Mouse (Mus musculus) spleen, adult 2 months (tissue): Measurements from ENCODE around the gene Nol11. TPM values are rescaled to one million over a fixed set of nuclear protein-coding genes. Genes with fewer than 3 reads are reported as not detected.

Source experiments
- DNase-seq, 2 experiments: peaks; one replicate each; pipeline versions ENCODE4 v3.0.0 to v3.0.0-alpha.2; 2012 to 2021; ENCODE audit warnings: low spot score in 2 of 2, low read depth in 1 of 2
- H3K27ac ChIP-seq: fragments of 200-500 bp; 2 replicates; pipeline ENCODE4 v1.5.1; 2012; ENCODE audit warnings: low read length, inconsistent platforms; ENCODE audit not compliant: insufficient read depth
- H3K27me3 ChIP-seq: fragments of 200-500 bp; 2 replicates; pipeline ENCODE4 v1.6.1; 2012; ENCODE audit warnings: mild to moderate bottlenecking, moderate library complexity, low read length, inconsistent platforms; ENCODE audit not compliant: control insufficient read depth, insufficient read depth
- H3K36me3 ChIP-seq: fragments of 200-500 bp; 2 replicates; pipeline ENCODE4 v1.6.1; 2012; ENCODE audit warnings: mild to moderate bottlenecking, low read length, inconsistent platforms; ENCODE audit not compliant: control insufficient read depth, insufficient read depth
- H3K4me1 ChIP-seq: fragments of 200-500 bp; 2 replicates; pipeline ENCODE4 v1.6.1; 2011; ENCODE audit warnings: inconsistent platforms; ENCODE audit not compliant: control insufficient read depth, insufficient read depth, insufficient read length
- H3K4me3 ChIP-seq: fragments of 200-500 bp; 2 replicates; pipeline ENCODE4 v1.5.1; 2011; ENCODE audit warnings: mild to moderate bottlenecking, inconsistent platforms; ENCODE audit not compliant: insufficient read depth, insufficient read length; ENCODE audit errors: extremely low read depth
- CTCF ChIP-seq: fragments of 200-500 bp; IDR thresholded peaks from 2 replicates; pipeline ENCODE4 v1.5.1; 2011; ENCODE audit warnings: mild to moderate bottlenecking, inconsistent platforms; ENCODE audit not compliant: insufficient read depth, insufficient read length, insufficient replicate concordance; ENCODE audit errors: extremely low read depth
- POLR2A ChIP-seq: fragments of 200-500 bp; IDR thresholded peaks from 2 replicates; pipeline ENCODE4 v1.6.1; 2011; ENCODE audit warnings: low read depth, low read length, inconsistent platforms
- WGBS: fragments of 180-500 bp; shearing (Covaris S2); methylation state at CpG from one replicate; pipeline ENCODE4 v1.1.7; 2018; 5-methylcytosine and 5-hydroxymethylcytosine counted together
- polyA plus RNA-seq: library from polyadenylated mRNA; depleted of rRNA; stranded (reverse); fragments of >200 nt; gene quantifications from 2 replicates; pipeline ENCODE4 v1.2.3, GENCODE M21; 2012

The Nol11 gene
- polyA plus RNA-seq, 1 experiment: 4.7 TPM

DNA sequence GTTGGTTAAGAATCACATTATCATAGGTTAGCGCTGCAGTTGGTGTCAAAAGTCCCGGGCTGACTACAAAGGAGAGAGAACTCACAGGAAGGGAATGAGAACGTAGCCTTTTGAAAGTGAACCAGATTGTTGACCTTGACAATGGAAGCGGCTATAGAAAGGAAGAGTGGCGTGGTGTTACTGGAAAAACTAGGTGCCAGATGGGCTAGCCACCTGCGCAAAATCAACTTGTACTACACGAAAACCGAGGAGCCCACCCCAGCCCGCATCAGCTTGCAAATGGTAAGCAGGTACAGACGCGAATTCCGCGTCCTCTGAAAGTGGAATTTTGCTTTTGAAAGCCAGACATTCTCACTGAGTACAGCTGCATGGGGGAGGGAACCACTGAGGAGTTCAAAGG lies 20.6 kb upstream of the Nol11 start:
- Histone ChIP-seq H3K27ac (no peak overlapping the region), H3K36me3 (peaks cover 7% of the 10 kb centered on the region), H3K4me1 (no peaks in the 10 kb centered on the region), H3K27me3 (no peaks in the 10 kb centered on the region), H3K4me3 (no peak overlapping the region)
- no peak for TF ChIP-seq POLR2A
- 95% methylated on average over 13 of the region's 13 CpGs for WGBS
- no peak for DNase-seq

DNA sequence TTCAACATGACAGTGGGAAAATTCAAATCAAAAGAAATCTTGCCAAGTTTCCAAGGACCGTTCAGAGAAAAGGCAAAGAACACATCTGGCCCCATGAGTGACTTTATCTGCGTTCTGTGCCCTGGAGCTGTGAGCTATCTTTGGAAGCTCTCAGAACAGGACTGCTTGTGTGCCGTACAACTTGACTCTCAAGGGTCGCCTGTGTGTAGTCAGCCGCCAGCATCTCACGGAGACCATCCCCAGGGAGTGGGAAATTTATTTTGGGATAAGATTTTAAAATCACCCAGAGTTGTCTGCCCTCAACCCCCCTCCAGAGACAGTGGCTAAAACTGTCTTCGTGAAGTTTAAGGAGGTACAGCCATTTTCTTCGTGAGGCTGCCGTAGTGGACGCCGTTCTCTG lies 12.6 kb upstream of the Nol11 start:
- Histone ChIP-seq H3K36me3 (no peaks in the 10 kb centered on the region), H3K4me1 (no peaks in the 10 kb centered on the region), H3K27ac (no peak overlapping the region), H3K4me3 (no peak overlapping the region), H3K27me3 (no peaks in the 10 kb centered on the region)
- no peak for DNase-seq
- TF ChIP-seq CTCF (no peak), POLR2A (no peak)
- 89% methylated on average over 11 of the region's 11 CpGs for WGBS

- no peak overlapping the region for H3K4me3 ChIP-seq
- 77% methylated on average over 5 of the region's 5 CpGs for WGBS
Observed at GRCm38 (mm10) chr11:107199281-107199680, 10.1 kb upstream of the Nol11 start.

DNA sequence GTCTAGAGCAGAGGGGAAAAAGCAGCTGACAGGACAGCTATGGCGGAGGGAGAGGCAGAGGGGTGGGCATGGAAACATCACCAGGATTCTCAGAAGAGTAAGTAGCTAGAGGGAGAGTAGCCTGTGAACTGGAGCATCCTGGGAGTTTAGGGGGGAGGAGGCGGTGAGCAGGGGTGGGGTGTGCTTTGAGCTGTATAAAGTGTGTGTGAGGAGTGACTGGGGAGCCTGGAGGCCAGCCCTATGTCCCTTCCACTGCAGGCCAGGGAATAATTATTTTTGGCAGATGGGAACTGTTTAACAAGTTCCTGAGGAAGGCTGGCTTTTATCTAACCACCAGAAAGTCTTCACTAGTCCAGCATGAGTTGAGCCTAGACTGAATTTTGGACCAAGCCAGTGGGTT lies 6.2 kb upstream of the Nol11 start:
- no peaks in the 10 kb centered on the region for H3K27me3 ChIP-seq
- WGBS: 81% methylated on average over 2 of the region's 2 CpGs
- no peaks in the 10 kb centered on the region for H3K4me1 ChIP-seq
- DNase-seq: no peak
- H3K36me3 ChIP-seq: no peaks in the 10 kb centered on the region
- TF ChIP-seq CTCF: no peak
- no peak overlapping the region for H3K4me3 ChIP-seq
- H3K27ac ChIP-seq: no peak overlapping the region

More at GRCm38 (mm10) chr11:107199281-107199680, 10.1 kb upstream of the Nol11 start:
- TF ChIP-seq POLR2A: no peak
- no peak for TF ChIP-seq CTCF
- H3K36me3 ChIP-seq: no peaks in the 10 kb centered on the region
- H3K27ac ChIP-seq: no peak overlapping the region
- no peaks in the 10 kb centered on the region for H3K4me1 ChIP-seq
- DNase-seq: no peak
- H3K27me3 ChIP-seq: no peaks in the 10 kb centered on the region

GRCm38 (mm10) chr11:107190376-107190775 lies 1.2 kb upstream of the Nol11 start:
- Histone ChIP-seq H3K27ac (no peak overlapping the region), H3K4me3 (no peak overlapping the region), H3K4me1 (peaks cover 6% of the 10 kb centered on the region; the same call in 1 of the 2 replicates), H3K36me3 (peaks cover 2% of the 10 kb centered on the region; the same call in 1 of the 2 replicates), H3K27me3 (no peaks in the 10 kb centered on the region)
- WGBS: 78% methylated on average over 2 of the region's 2 CpGs
- TF ChIP-seq POLR2A: no peak
- no peak for TF ChIP-seq CTCF
- DNase-seq: no peak

DNA sequence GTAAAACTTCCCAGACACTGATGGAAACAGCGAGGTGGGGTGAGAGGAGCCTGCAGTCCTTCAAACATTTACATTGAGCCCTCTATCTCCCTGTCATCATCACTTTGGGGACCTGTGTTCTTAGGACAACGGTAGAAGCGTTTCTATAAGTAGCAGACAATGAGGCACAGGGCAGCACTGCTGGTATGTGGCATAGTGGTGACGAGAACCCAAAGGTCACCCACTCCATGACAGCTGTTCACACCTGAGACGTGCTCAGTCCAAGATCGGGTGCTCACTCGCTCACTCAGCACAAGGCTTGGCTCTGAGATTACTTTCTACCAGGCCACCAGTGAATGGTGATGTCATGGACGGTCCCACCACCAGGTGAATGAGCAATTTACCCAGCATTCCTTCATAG lies 5.4 kb downstream of the Nol11 start:
- Histone ChIP-seq H3K36me3 (peaks cover 29% of the 10 kb centered on the region), H3K4me1 (peaks cover 6% of the 10 kb centered on the region; the same call in 1 of the 2 replicates), H3K4me3 (no peak overlapping the region), H3K27ac (no peak overlapping the region), H3K27me3 (no peaks in the 10 kb centered on the region)
- DNase-seq: no peak
- no peak for TF ChIP-seq POLR2A
- TF ChIP-seq CTCF: no peak
- WGBS: 94% methylated on average over 8 of the region's 8 CpGs

- no peaks in the 10 kb centered on the region for H3K27me3 ChIP-seq
- TF ChIP-seq CTCF (no peak), POLR2A (no peak)
- H3K4me3 ChIP-seq: no peak overlapping the region
- DNase-seq: no peak
- H3K36me3 ChIP-seq: peaks cover under 1% of the 10 kb centered on the region
- WGBS: 73% methylated on average over 4 of the region's 4 CpGs
- no peaks in the 10 kb centered on the region for H3K4me1 ChIP-seq
- no peak overlapping the region for H3K27ac ChIP-seq
Observed at GRCm38 (mm10) chr11:107161215-107161614, 28.0 kb downstream of the Nol11 start.
